Mouse (Mus musculus) heart, postnatal 0 days (tissue): Measurements from ENCODE around the gene Hps1. TPM values are rescaled to one million over a fixed set of nuclear protein-coding genes. Genes with fewer than 3 reads are reported as not detected.

Source experiments
- ATAC-seq: fragments of 200-750 bp; cut with Nextera tagmentation; 2 replicates; pipeline ENCODE4 v1.8.0; 2017; ENCODE audit warnings: low read depth, moderate number of reproducible peaks, moderate library complexity; ENCODE audit not compliant: insufficient read depth
- DNase-seq: peaks from one replicate; pipeline ENCODE4 v3.0.0-alpha.2; 2016; ENCODE audit warnings: low spot score
- H3K27ac ChIP-seq: fragments of 300-500 bp; sonication (generic); 2 replicates; pipeline ENCODE4 v1.5.1; 2014; ENCODE audit warnings: low read depth, mild to moderate bottlenecking
- H3K27me3 ChIP-seq: fragments of 300-500 bp; sonication (generic); 2 replicates; pipeline ENCODE4 v1.6.1; 2014; ENCODE audit warnings: low read length, mixed read lengths; ENCODE audit not compliant: control insufficient read depth, insufficient read depth
- H3K36me3 ChIP-seq: fragments of 300-500 bp; sonication (generic); replicated peaks from 2 replicates; pipeline ENCODE4 v1.6.1; 2014; ENCODE audit warnings: low read length, mixed read lengths; ENCODE audit not compliant: control insufficient read depth, insufficient read depth
- H3K4me1 ChIP-seq: fragments of 300-500 bp; sonication (generic); 2 replicates; pipeline ENCODE4 v1.6.1; 2014; ENCODE audit warnings: antibody characterized with exemption; ENCODE audit not compliant: control insufficient read depth, insufficient read depth
- H3K4me2 ChIP-seq: fragments of 300-500 bp; sonication (generic); 2 replicates; pipeline ENCODE4 v1.6.1; 2014; ENCODE audit warnings: low read depth, mild to moderate bottlenecking, low read length, moderate library complexity
- H3K4me3 ChIP-seq: fragments of 300-500 bp; sonication (generic); 2 replicates; pipeline ENCODE4 v1.5.1; 2014; ENCODE audit warnings: low read depth, low read length
- H3K9ac ChIP-seq: fragments of 300-500 bp; sonication (generic); replicated peaks from 2 replicates; pipeline ENCODE4 v1.6.1; 2014; ENCODE audit warnings: low read depth, low read length, mixed read lengths
- H3K9me3 ChIP-seq: fragments of 300-500 bp; sonication (generic); replicated peaks from 2 replicates; pipeline ENCODE4 v1.6.1; 2016; ENCODE audit warnings: low read length; ENCODE audit not compliant: control insufficient read depth
- CTCF ChIP-seq: IDR thresholded peaks from 2 replicates; pipeline ENCODE4 v1.5.1; 2016; ENCODE audit warnings: antibody characterized with exemption, control low read depth, low read depth
- EP300 ChIP-seq: IDR thresholded peaks from 2 replicates; pipeline ENCODE4 v1.6.1; 2016; ENCODE audit warnings: antibody characterized with exemption, low read depth
- WGBS: fragments of 180-500 bp; shearing (Covaris S2); extraction: QIAGEN DNeasy Blood & Tissue Kit; methylation state at CpG from one replicate; pipeline ENCODE4 v1.1.7; 2014; 5-methylcytosine and 5-hydroxymethylcytosine counted together
- polyA plus RNA-seq: library from polyadenylated mRNA; unstranded; fragments of >200 nt; fragmentation: Nextera tagmentation; extraction: Ambion mirVana; gene quantifications from 2 replicates; pipeline ENCODE4 v1.2.1, GENCODE M21; 2015
- total RNA-seq: library from RNA; depleted of rRNA; stranded (reverse); fragments of >200 nt; gene quantifications from 2 replicates; pipeline ENCODE4 v1.2.3, GENCODE M21; 2014; ENCODE audit warnings: low replicate concordance

Hps1 gene
- total and polyA plus RNA-seq, 2 experiments from 2014 or later: 3.2 to 9.4 TPM

- H3K27me3 ChIP-seq: no peaks in the 10 kb centered on the region
- DNase-seq: no peak
- no peaks in the 10 kb centered on the region for H3K4me1 ChIP-seq
- no peak for TF ChIP-seq EP300
- TF ChIP-seq CTCF: no peak
- no peak overlapping the region for H3K27ac ChIP-seq
- no peak overlapping the region for H3K9ac ChIP-seq
- peak; percentile 24; the same call in 1 of the 2 replicates for ATAC-seq
- H3K4me2 ChIP-seq: no peak overlapping the region
- H3K9me3 ChIP-seq: no peaks in the 10 kb centered on the region
- H3K4me3 ChIP-seq: no peak overlapping the region
- WGBS: 68% methylated on average over 23 of the region's 23 CpGs
- H3K36me3 ChIP-seq: 0 out of 2 replicates have a peak, but pooled peaks cover 7% of the 10 kb centered on the region
Measured at GRCm38 (mm10) chr19:42770141-42770872, 9.5 kb downstream of the Hps1 start.

GRCm38 (mm10) chr19:42769648-42770047 lies 10.1 kb downstream of the Hps1 start:
- DNase-seq: no peak

GRCm38 (mm10) chr19:42767361-42767760 lies 12.4 kb downstream of the Hps1 start:
- no peak for TF ChIP-seq CTCF
- no peak for TF ChIP-seq EP300
- Histone ChIP-seq H3K27me3 (no peaks in the 10 kb centered on the region), H3K9ac (no peak overlapping the region), H3K4me3 (no peak overlapping the region), H3K4me1 (no peaks in the 10 kb centered on the region), H3K4me2 (no peak overlapping the region), H3K27ac (no peak overlapping the region), H3K36me3 (0 out of 2 replicates have a peak, but pooled peaks cover 7% of the 10 kb centered on the region), H3K9me3 (no peaks in the 10 kb centered on the region)
- WGBS: 72% methylated on average over 8 of the region's 8 CpGs
- no peak for ATAC-seq
- no peak for DNase-seq

More at GRCm38 (mm10) chr19:42769648-42770047, 10.1 kb downstream of the Hps1 start:
- H3K4me3 ChIP-seq: no peak overlapping the region
- H3K4me1 ChIP-seq: no peaks in the 10 kb centered on the region
- ATAC-seq: no peak
- H3K36me3 ChIP-seq: 0 out of 2 replicates have a peak, but pooled peaks cover 7% of the 10 kb centered on the region
- no peak for TF ChIP-seq EP300
- TF ChIP-seq CTCF: no peak
- H3K9me3 ChIP-seq: no peaks in the 10 kb centered on the region
- H3K4me2 ChIP-seq: no peak overlapping the region
- no peaks in the 10 kb centered on the region for H3K27me3 ChIP-seq
- WGBS: 85% methylated on average over 10 of the region's 10 CpGs
- H3K27ac ChIP-seq: no peak overlapping the region
- H3K9ac ChIP-seq: no peak overlapping the region

- no peaks in the 10 kb centered on the region for H3K9me3 ChIP-seq
- H3K4me3 ChIP-seq: no peak overlapping the region
- H3K4me2 ChIP-seq: no peak overlapping the region
- no peak for DNase-seq
- no peak overlapping the region for H3K9ac ChIP-seq
- H3K27ac ChIP-seq: no peak overlapping the region
- no peaks in the 10 kb centered on the region for H3K36me3 ChIP-seq
- 76% methylated on average over 10 of the region's 10 CpGs for WGBS
- no peaks in the 10 kb centered on the region for H3K4me1 ChIP-seq
- ATAC-seq: no peak
- no peak for TF ChIP-seq CTCF
- no peak for TF ChIP-seq EP300
- no peaks in the 10 kb centered on the region for H3K27me3 ChIP-seq
Measured at GRCm38 (mm10) chr19:42764398-42764797, 15.4 kb downstream of the Hps1 start.

- no peak overlapping the region for H3K4me3 ChIP-seq
- H3K9me3 ChIP-seq: no peaks in the 10 kb centered on the region
- WGBS: 89% methylated on average over 6 of the region's 6 CpGs
- no peak overlapping the region for H3K4me2 ChIP-seq
- no peak overlapping the region for H3K27ac ChIP-seq
- DNase-seq (no peak), ATAC-seq (no peak)
- peaks cover 19% of the 10 kb centered on the region for H3K4me1 ChIP-seq
- no peaks in the 10 kb centered on the region for H3K27me3 ChIP-seq
- no peak for TF ChIP-seq EP300
- TF ChIP-seq CTCF: no peak
- no peak overlapping the region for H3K9ac ChIP-seq
- H3K36me3 ChIP-seq: no peaks in the 10 kb centered on the region
Measured at GRCm38 (mm10) chr19:42756671-42757070, 23.1 kb downstream of the Hps1 start.
